Mouse (Mus musculus): ENCODE measurements around the gene Ndufb4. TPM values are rescaled to one million over a fixed set of nuclear protein-coding genes. Genes with fewer than 3 reads are reported as not detected.

The Ndufb4 gene
- polyA plus RNA-seq, 1 experiment = 99.2 TPM

GRCm38 (mm10) chr16:37654831-37655455, 690 bp upstream of the Ndufb4 start:
- Histone ChIP-seq H3K27me3 (ENCODE audit: control insufficient read depth, insufficient read depth, low read length) (no peaks in the 10 kb centered on the region), H3K27ac (ENCODE audit: insufficient read depth, low read length) (peak overlapping the region; percentile 43; the same call in 1 of the 2 replicates), H3K4me3 (replicated peaks; ENCODE audit: insufficient read depth, low read depth, low read length) (no peak overlapping the region), H3K4me1 (ENCODE audit: control insufficient read depth, insufficient read depth, low read length) (peaks cover 10% of the 10 kb centered on the region; the same call in 1 of the 2 replicates)
- TF ChIP-seq CTCF (IDR thresholded peaks at IDR 0.05; ENCODE audit: borderline replicate concordance, insufficient read depth, low read depth, low read length) (no peak), POLR2A (IDR thresholded peaks at IDR 0.05; ENCODE audit: borderline replicate concordance, insufficient read depth, low read length) (no peak)
- no peak for DNase-seq
- 59% methylated on average over 4 of the region's 4 CpGs for WGBS

- TF ChIP-seq CTCF (IDR thresholded peaks at IDR 0.05; ENCODE audit: borderline replicate concordance, insufficient read depth, low read depth, low read length) = no peak
- TF ChIP-seq POLR2A (IDR thresholded peaks at IDR 0.05; ENCODE audit: borderline replicate concordance, insufficient read depth, low read length) = no peak
- 41% methylated on average over 1 of the region's 1 CpGs for WGBS
- H3K4me3 ChIP-seq (replicated peaks; ENCODE audit: insufficient read depth, low read depth, low read length) = peak overlapping the region; percentile 91
- H3K27me3 ChIP-seq (ENCODE audit: control insufficient read depth, insufficient read depth, low read length) = no peaks in the 10 kb centered on the region
- DNase-seq = no peak
- H3K27ac ChIP-seq (ENCODE audit: insufficient read depth, low read length) = peak overlapping the region; percentile 40; the same call in 1 of the 2 replicates
- H3K4me1 ChIP-seq (ENCODE audit: control insufficient read depth, insufficient read depth, low read length) = peaks cover 10% of the 10 kb centered on the region; the same call in 1 of the 2 replicates
Observed at GRCm38 (mm10) chr16:37653058-37653457, 1.2 kb downstream of the Ndufb4 start.

GRCm38 (mm10) chr16:37652654-37653053, 1.6 kb downstream of the Ndufb4 start:
- no peak for TF ChIP-seq CTCF (IDR thresholded peaks at IDR 0.05; ENCODE audit: borderline replicate concordance, insufficient read depth, low read depth, low read length)
- TF ChIP-seq POLR2A (IDR thresholded peaks at IDR 0.05; ENCODE audit: borderline replicate concordance, insufficient read depth, low read length) = no peak
- no peaks in the 10 kb centered on the region for H3K27me3 ChIP-seq (ENCODE audit: control insufficient read depth, insufficient read depth, low read length)
- no peak for DNase-seq
- 77% methylated on average over 5 of the region's 5 CpGs for WGBS
- no peak overlapping the region for H3K4me3 ChIP-seq (replicated peaks; ENCODE audit: insufficient read depth, low read depth, low read length)
- H3K4me1 ChIP-seq (ENCODE audit: control insufficient read depth, insufficient read depth, low read length) = peaks cover 10% of the 10 kb centered on the region; the same call in 1 of the 2 replicates
- H3K27ac ChIP-seq (ENCODE audit: insufficient read depth, low read length) = no peak overlapping the region

- Histone ChIP-seq H3K4me3 (replicated peaks; ENCODE audit: insufficient read depth, low read depth, low read length) (no peak overlapping the region), H3K27me3 (ENCODE audit: control insufficient read depth, insufficient read depth, low read length) (no peaks in the 10 kb centered on the region), H3K27ac (ENCODE audit: insufficient read depth, low read length) (0 out of 2 replicates have a peak overlapping the region, but pooled peaks have one; percentile 23), H3K4me1 (ENCODE audit: control insufficient read depth, insufficient read depth, low read length) (peaks cover 10% of the 10 kb centered on the region; the same call in 1 of the 2 replicates)
- WGBS = 80% methylated on average over 5 of the region's 5 CpGs
- no peak for DNase-seq
- TF ChIP-seq CTCF (IDR thresholded peaks at IDR 0.05; ENCODE audit: borderline replicate concordance, insufficient read depth, low read depth, low read length) (no peak), POLR2A (IDR thresholded peaks at IDR 0.05; ENCODE audit: borderline replicate concordance, insufficient read depth, low read length) (no peak)
Observed at GRCm38 (mm10) chr16:37651467-37651866, 2.8 kb downstream of the Ndufb4 start.

GRCm38 (mm10) chr16:37649068-37649467, 5.2 kb downstream of the Ndufb4 start:
- no peaks in the 10 kb centered on the region for H3K27me3 ChIP-seq (ENCODE audit: control insufficient read depth, insufficient read depth, low read length)
- H3K27ac ChIP-seq (ENCODE audit: insufficient read depth, low read length) = no peak overlapping the region
- no peak overlapping the region for H3K4me3 ChIP-seq (replicated peaks; ENCODE audit: insufficient read depth, low read depth, low read length)
- 90% methylated on average over 5 of the region's 5 CpGs for WGBS
- peaks cover 10% of the 10 kb centered on the region; the same call in 1 of the 2 replicates for H3K4me1 ChIP-seq (ENCODE audit: control insufficient read depth, insufficient read depth, low read length)
- DNase-seq = no peak
- no peak for TF ChIP-seq CTCF (IDR thresholded peaks at IDR 0.05; ENCODE audit: borderline replicate concordance, insufficient read depth, low read depth, low read length)
- TF ChIP-seq POLR2A (IDR thresholded peaks at IDR 0.05; ENCODE audit: borderline replicate concordance, insufficient read depth, low read length) = no peak

GRCm38 (mm10) chr16:37647936-37648335, 6.3 kb downstream of the Ndufb4 start:
- DNase-seq = no peak
- TF ChIP-seq POLR2A (IDR thresholded peaks at IDR 0.05; ENCODE audit: borderline replicate concordance, insufficient read depth, low read length) = no peak
- Histone ChIP-seq H3K4me1 (ENCODE audit: control insufficient read depth, insufficient read depth, low read length) (peaks cover 8% of the 10 kb centered on the region; the same call in 1 of the 2 replicates), H3K27ac (ENCODE audit: insufficient read depth, low read length) (no peak overlapping the region), H3K27me3 (ENCODE audit: control insufficient read depth, insufficient read depth, low read length) (no peaks in the 10 kb centered on the region), H3K4me3 (replicated peaks; ENCODE audit: insufficient read depth, low read depth, low read length) (no peak overlapping the region)
- WGBS = 85% methylated on average over 8 of the region's 8 CpGs

GRCm38 (mm10) chr16:37647067-37647466, 7.2 kb downstream of the Ndufb4 start:
- TF ChIP-seq POLR2A (IDR thresholded peaks at IDR 0.05; ENCODE audit: borderline replicate concordance, insufficient read depth, low read length) (no peak), CTCF (IDR thresholded peaks at IDR 0.05; ENCODE audit: borderline replicate concordance, insufficient read depth, low read depth, low read length) (no peak)
- no peak overlapping the region for H3K27ac ChIP-seq (ENCODE audit: insufficient read depth, low read length)
- H3K4me1 ChIP-seq (ENCODE audit: control insufficient read depth, insufficient read depth, low read length) = peaks cover 4% of the 10 kb centered on the region; the same call in 1 of the 2 replicates
- H3K27me3 ChIP-seq (ENCODE audit: control insufficient read depth, insufficient read depth, low read length) = no peaks in the 10 kb centered on the region
- DNase-seq = no peak
- no peak overlapping the region for H3K4me3 ChIP-seq (replicated peaks; ENCODE audit: insufficient read depth, low read depth, low read length)
- 82% methylated on average over 16 of the region's 16 CpGs for WGBS

- H3K27ac ChIP-seq (ENCODE audit: insufficient read depth, low read length) = no peak overlapping the region
- no peak for DNase-seq
- no peaks in the 10 kb centered on the region for H3K27me3 ChIP-seq (ENCODE audit: control insufficient read depth, insufficient read depth, low read length)
- H3K4me3 ChIP-seq (replicated peaks; ENCODE audit: insufficient read depth, low read depth, low read length) = no peak overlapping the region
- WGBS = 89% methylated on average over 3 of the region's 3 CpGs
- no peaks in the 10 kb centered on the region; the same call in 1 of the 2 replicates for H3K4me1 ChIP-seq (ENCODE audit: control insufficient read depth, insufficient read depth, low read length)
- TF ChIP-seq CTCF (IDR thresholded peaks at IDR 0.05; ENCODE audit: borderline replicate concordance, insufficient read depth, low read depth, low read length) (no peak), POLR2A (IDR thresholded peaks at IDR 0.05; ENCODE audit: borderline replicate concordance, insufficient read depth, low read length) (no peak)
Observed at GRCm38 (mm10) chr16:37645799-37646198, 8.5 kb downstream of the Ndufb4 start.
